Mouse (Mus musculus) stomach, postnatal 0 days (tissue): ENCODE data around the gene Krtap7-1. TPM values are rescaled to one million over a fixed set of nuclear protein-coding genes. Genes with fewer than 3 reads are reported as not detected.

Experiments
- ATAC-seq: fragments of 200-750 bp; cut with Nextera tagmentation; 2 replicates; pipeline ENCODE4 v1.8.0; 2017; ENCODE audit not compliant: low FRiP score, low TSS enrichment
- DNase-seq: peaks from one replicate; pipeline ENCODE4 v3.0.0-alpha.2; 2016; ENCODE audit warnings: low spot score
- H3K27ac ChIP-seq: fragments of 300-500 bp; sonication (generic); replicated peaks from 2 replicates; pipeline ENCODE4 v1.5.1; 2014; ENCODE audit warnings: mild to moderate bottlenecking, control low read depth
- H3K27me3 ChIP-seq: fragments of 300-500 bp; sonication (generic); 2 replicates; pipeline ENCODE4 v1.6.1; 2014; ENCODE audit warnings: low read length; ENCODE audit not compliant: control insufficient read depth, insufficient read depth
- H3K36me3 ChIP-seq: fragments of 300-500 bp; sonication (generic); 2 replicates; pipeline ENCODE4 v1.6.1; 2014; ENCODE audit warnings: low read length, mixed read lengths; ENCODE audit not compliant: control insufficient read depth, insufficient read depth
- H3K4me1 ChIP-seq: fragments of 300-500 bp; sonication (generic); replicated peaks from 2 replicates; pipeline ENCODE4 v1.6.1; 2014; ENCODE audit warnings: antibody characterized with exemption; ENCODE audit not compliant: control insufficient read depth, insufficient read depth
- H3K4me2 ChIP-seq: fragments of 300-500 bp; sonication (generic); replicated peaks from 2 replicates; pipeline ENCODE4 v1.6.1; 2014; ENCODE audit warnings: low read depth, mild to moderate bottlenecking, control low read depth, moderate library complexity
- H3K4me3 ChIP-seq: fragments of 300-500 bp; sonication (generic); 2 replicates; pipeline ENCODE4 v1.5.1; 2014; ENCODE audit warnings: low read depth, low read length, control low read depth
- H3K9ac ChIP-seq: fragments of 300-500 bp; sonication (generic); 2 replicates; pipeline ENCODE4 v1.6.1; 2014; ENCODE audit warnings: mild to moderate bottlenecking, low read length, control low read depth, mixed read lengths
- H3K9me3 ChIP-seq: fragments of 300-500 bp; sonication (generic); 2 replicates; pipeline ENCODE4 v1.6.1; 2016; ENCODE audit warnings: low read length; ENCODE audit not compliant: control insufficient read depth
- CTCF ChIP-seq: IDR thresholded peaks from 2 replicates; pipeline ENCODE4 v1.5.1; 2016; ENCODE audit warnings: antibody characterized with exemption, low read depth, mild to moderate bottlenecking, moderate library complexity
- EP300 ChIP-seq: optimal IDR thresholded peaks from 2 replicates; pipeline ENCODE3; 2016; ENCODE audit warnings: antibody characterized with exemption
- WGBS: fragments of 180-500 bp; shearing (Covaris S2); extraction: QIAGEN DNeasy Blood & Tissue Kit; methylation state at CpG from one replicate; pipeline ENCODE4 v1.1.7; 2014; 5-methylcytosine and 5-hydroxymethylcytosine counted together
- polyA plus RNA-seq: library from polyadenylated mRNA; unstranded; fragments of >200 nt; fragmentation: Nextera tagmentation; extraction: Ambion mirVana; gene quantifications from 2 replicates; pipeline ENCODE4 v1.2.1, GENCODE M21; 2015

Krtap7-1 gene
- polyA plus RNA-seq, 1 experiment from 2014 or later = not detected

- Histone ChIP-seq H3K4me2 (no peak overlapping the region), H3K4me3 (no peak overlapping the region), H3K4me1 (no peaks in the 10 kb centered on the region), H3K9ac (no peak overlapping the region), H3K27me3 (no peaks in the 10 kb centered on the region), H3K9me3 (no peaks in the 10 kb centered on the region), H3K36me3 (no peaks in the 10 kb centered on the region), H3K27ac (no peak overlapping the region)
- TF ChIP-seq CTCF (no peak), EP300 (no peak)
- no peak for ATAC-seq
- 73% methylated on average over 2 of the region's 2 CpGs for WGBS
- DNase-seq = no peak
Measured at GRCm38 (mm10) chr16:89503571-89503970, 4.6 kb downstream of the Krtap7-1 start.

- Histone ChIP-seq H3K36me3 (no peaks in the 10 kb centered on the region), H3K4me2 (no peak overlapping the region), H3K27ac (no peak overlapping the region), H3K9me3 (no peaks in the 10 kb centered on the region), H3K9ac (no peak overlapping the region), H3K4me1 (no peaks in the 10 kb centered on the region), H3K27me3 (no peaks in the 10 kb centered on the region), H3K4me3 (no peak overlapping the region)
- ATAC-seq (peak; percentile 51), DNase-seq (no peak)
- TF ChIP-seq CTCF = no peak
- no peak for TF ChIP-seq EP300
- WGBS = 55% methylated on average over 5 of the region's 5 CpGs
Measured at GRCm38 (mm10) chr16:89501870-89502269, 6.3 kb downstream of the Krtap7-1 start.

- Histone ChIP-seq H3K4me2 (no peak overlapping the region), H3K36me3 (no peaks in the 10 kb centered on the region), H3K27ac (no peak overlapping the region), H3K9ac (no peak overlapping the region), H3K4me1 (no peaks in the 10 kb centered on the region), H3K9me3 (no peaks in the 10 kb centered on the region), H3K27me3 (no peaks in the 10 kb centered on the region), H3K4me3 (no peak overlapping the region)
- no peak for DNase-seq
- WGBS = 89% methylated on average over 5 of the region's 5 CpGs
- TF ChIP-seq CTCF = no peak
- TF ChIP-seq EP300 = no peak
- no peak for ATAC-seq
Measured at GRCm38 (mm10) chr16:89497002-89497401, 11.1 kb downstream of the Krtap7-1 start.

- 78% methylated on average over 7 of the region's 7 CpGs for WGBS
- no peak overlapping the region for H3K27ac ChIP-seq
- H3K4me3 ChIP-seq = no peak overlapping the region
- no peaks in the 10 kb centered on the region for H3K27me3 ChIP-seq
- DNase-seq (no peak), ATAC-seq (no peak)
- H3K9ac ChIP-seq = no peak overlapping the region
- no peaks in the 10 kb centered on the region for H3K36me3 ChIP-seq
- TF ChIP-seq EP300 = no peak
- TF ChIP-seq CTCF = no peak
- no peaks in the 10 kb centered on the region for H3K4me1 ChIP-seq
- H3K4me2 ChIP-seq = no peak overlapping the region
- no peaks in the 10 kb centered on the region for H3K9me3 ChIP-seq
Measured at GRCm38 (mm10) chr16:89495394-89496153, 12.5 kb downstream of the Krtap7-1 start.

GRCm38 (mm10) chr16:89487852-89488251, 20.3 kb downstream of the Krtap7-1 start, which contains the start of gene Krtap8-1:
TSS of gene Krtap8-1 (minus strand) at chr16:89487952.
- Histone ChIP-seq H3K27ac (no peak within 1 kb of the TSS), H3K4me2 (no peak within 1 kb of the TSS), H3K4me1 (no peaks in the 10 kb centered on the region), H3K27me3 (no peaks in the 10 kb centered on the region), H3K36me3 (no peaks in the 10 kb centered on the region), H3K9ac (no peak within 1 kb of the TSS), H3K4me3 (no peak within 1 kb of the TSS), H3K9me3 (no peaks in the 10 kb centered on the region)
- DNase-seq (no peak), ATAC-seq (no peak)
- TF ChIP-seq CTCF = no peak
- TF ChIP-seq EP300 = no peak
- 84% methylated on average over 7 of the region's 7 CpGs for WGBS

- WGBS = 81% methylated on average over 12 of the region's 12 CpGs
- Histone ChIP-seq H3K9ac (no peak overlapping the region), H3K4me2 (no peak overlapping the region), H3K27me3 (no peaks in the 10 kb centered on the region), H3K27ac (no peak overlapping the region), H3K9me3 (no peaks in the 10 kb centered on the region), H3K36me3 (no peaks in the 10 kb centered on the region), H3K4me1 (no peaks in the 10 kb centered on the region), H3K4me3 (no peak overlapping the region)
- TF ChIP-seq CTCF = no peak
- TF ChIP-seq EP300 = no peak
- DNase-seq = no peak
- ATAC-seq = peak; percentile 38; the same call in 1 of the 2 replicates
Measured at GRCm38 (mm10) chr16:89477679-89478314, 30.3 kb downstream of the Krtap7-1 start.
